Mouse (Mus musculus): Measurements from ENCODE around the gene Nr1h3. TPM values are rescaled to one million over a fixed set of nuclear protein-coding genes. Genes with fewer than 3 reads are reported as not detected.
A peak's percentile ranks its signal among the peaks of the same experiment; 100 is the strongest.
"Not testable (repeated sequence)": the region's sequence is repeated elsewhere in the genome, so short reads cannot be mapped to it uniquely, and the experiment has no call there.

The Nr1h3 gene
- total RNA-seq (2015): 0.81 and 0.86 TPM in 2 replicates
- 0.95 TPM in 1 of 2 replicates, not detected in the other for total RNA-seq (2017)

GRCm38 (mm10) chr2:91202222-91202971, at the start of gene Nr1h3, which contains the start of gene Acp2:
Gene Nr1h3, minus strand, starts transcription at chr2:91202834.
Gene Acp2, plus strand, starts transcription at chr2:91202885.
- ATAC-seq (replicated peaks; ENCODE audit: poor library complexity): peak; percentile 98

- ATAC-seq (replicated peaks; ENCODE audit: poor library complexity): no peak
These were observed 49.4 kb upstream of the Nr1h3 start for GRCm38 (mm10) chr2:91252001-91252400.

- ATAC-seq (replicated peaks; ENCODE audit: poor library complexity): no peak
These were observed 45.7 kb upstream of the Nr1h3 start for GRCm38 (mm10) chr2:91248366-91248765.

GRCm38 (mm10) chr2:91244557-91245228, 42.1 kb upstream of the Nr1h3 start:
- ATAC-seq (replicated peaks; ENCODE audit: poor library complexity): peak; percentile 90

GRCm38 (mm10) chr2:91243416-91243815, 40.8 kb upstream of the Nr1h3 start:
- ATAC-seq (replicated peaks; ENCODE audit: poor library complexity): peak; percentile 11; the same call in 1 of the 2 replicates

GRCm38 (mm10) chr2:91242547-91242946, 39.9 kb upstream of the Nr1h3 start:
- ATAC-seq (replicated peaks; ENCODE audit: poor library complexity): 0 out of 2 replicates have a peak, but pooled peaks have one; percentile 31

- ATAC-seq (replicated peaks; ENCODE audit: poor library complexity): not testable (repeated sequence)
These were observed 35.0 kb upstream of the Nr1h3 start for GRCm38 (mm10) chr2:91237511-91238080.

GRCm38 (mm10) chr2:91236601-91237510, 34.2 kb upstream of the Nr1h3 start, which contains the start of gene Ddb2:
Gene Ddb2, minus strand, starts transcription at chr2:91236982.
- peak; percentile 97 for ATAC-seq (replicated peaks; ENCODE audit: poor library complexity)

- ATAC-seq (replicated peaks; ENCODE audit: poor library complexity): no peak
These were observed 27.1 kb upstream of the Nr1h3 start for GRCm38 (mm10) chr2:91229735-91230134.

- no peak for ATAC-seq (replicated peaks; ENCODE audit: poor library complexity)
These were observed 21.0 kb upstream of the Nr1h3 start for GRCm38 (mm10) chr2:91223614-91224013.

- no peak for ATAC-seq (replicated peaks; ENCODE audit: poor library complexity)
These were observed 17.9 kb upstream of the Nr1h3 start for GRCm38 (mm10) chr2:91220501-91220900.

- no peak for ATAC-seq (replicated peaks; ENCODE audit: poor library complexity)
These were observed 14.4 kb upstream of the Nr1h3 start for GRCm38 (mm10) chr2:91217032-91217431.

- 0 out of 2 replicates have a peak, but pooled peaks have one; percentile 31 for ATAC-seq (replicated peaks; ENCODE audit: poor library complexity)
These were observed 10.7 kb upstream of the Nr1h3 start for GRCm38 (mm10) chr2:91213311-91213710.

- no peak for ATAC-seq (replicated peaks; ENCODE audit: poor library complexity)
These were observed 3.7 kb upstream of the Nr1h3 start for GRCm38 (mm10) chr2:91206254-91206775.

GRCm38 (mm10) chr2:91202972-91203656, 480 bp upstream of the Nr1h3 start:
- no peak for ATAC-seq (replicated peaks; ENCODE audit: poor library complexity)

- ATAC-seq (replicated peaks; ENCODE audit: poor library complexity): no peak
These were observed 3.7 kb downstream of the Nr1h3 start for GRCm38 (mm10) chr2:91198888-91199287.

- peak; percentile 29; the same call in 1 of the 2 replicates for ATAC-seq (replicated peaks; ENCODE audit: poor library complexity)
These were observed 6.0 kb downstream of the Nr1h3 start for GRCm38 (mm10) chr2:91196577-91197001.

- peak; percentile 95 for ATAC-seq (replicated peaks; ENCODE audit: poor library complexity)
These were observed 7.9 kb downstream of the Nr1h3 start for GRCm38 (mm10) chr2:91194624-91195332.

- ATAC-seq (replicated peaks; ENCODE audit: poor library complexity): no peak
These were observed 12.1 kb downstream of the Nr1h3 start for GRCm38 (mm10) chr2:91190501-91190900.

Data from megakaryocyte progenitor cell, adult 5-6 weeks (primary cell).